Mouse (Mus musculus): ENCODE data around the gene Smok3c. TPM values are rescaled to one million over a fixed set of nuclear protein-coding genes. Genes with fewer than 3 reads are reported as not detected.
"Not testable (repeated sequence)": the region's sequence is repeated elsewhere in the genome, so short reads cannot be mapped to it uniquely, and the experiment has no call there.

The Smok3c gene
- polyA plus RNA-seq, 1 experiment from 2014 or later, result not detected

DNA sequence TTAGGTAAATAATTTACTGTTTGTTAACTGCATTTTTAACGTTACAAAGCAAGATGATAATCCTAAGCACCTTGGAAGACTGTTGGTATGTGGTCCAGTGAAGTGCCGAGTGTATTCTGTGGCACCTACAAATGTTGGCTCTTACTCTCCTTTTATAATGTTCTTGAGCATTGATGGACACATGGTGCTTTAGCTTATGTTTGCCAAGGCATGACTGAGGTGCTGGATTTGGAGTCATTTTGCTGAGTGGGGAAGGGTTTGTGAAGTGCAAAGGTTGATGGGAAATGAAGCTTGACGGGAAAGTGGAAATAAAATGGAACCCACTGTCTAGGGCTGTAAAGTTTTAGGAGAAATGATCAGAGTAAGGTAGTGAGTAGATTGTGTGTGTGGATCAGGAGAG lies 35.4 kb downstream of the Smok3c start:
- Histone ChIP-seq H3K36me3 (ENCODE audit: control insufficient read depth, insufficient read depth, low read length) (no peaks in the 10 kb centered on the region), H3K27ac (ENCODE audit: low read length) (peak overlapping the region; percentile 64; the same call in 1 of the 2 replicates), H3K9me3 (replicated peaks; ENCODE audit: control insufficient read depth, low read length) (no peaks in the 10 kb centered on the region), H3K4me3 (replicated peaks; ENCODE audit: low read length) (no peak overlapping the region), H3K9ac (ENCODE audit: low read length) (no peak overlapping the region), H3K27me3 (ENCODE audit: control insufficient read depth, insufficient read depth, low read length) (no peaks in the 10 kb centered on the region), H3K4me1 (ENCODE audit: control insufficient read depth, insufficient read depth, low read length) (peaks cover 6% of the 10 kb centered on the region), H3K4me2 (ENCODE audit: low read depth, low read length) (peak overlapping the region; percentile 11; the same call in 1 of the 2 replicates)
- no peak for ATAC-seq (ENCODE audit: insufficient read depth, low FRiP score)
- WGBS, result 69% methylated on average over 3 of the region's 3 CpGs

DNA sequence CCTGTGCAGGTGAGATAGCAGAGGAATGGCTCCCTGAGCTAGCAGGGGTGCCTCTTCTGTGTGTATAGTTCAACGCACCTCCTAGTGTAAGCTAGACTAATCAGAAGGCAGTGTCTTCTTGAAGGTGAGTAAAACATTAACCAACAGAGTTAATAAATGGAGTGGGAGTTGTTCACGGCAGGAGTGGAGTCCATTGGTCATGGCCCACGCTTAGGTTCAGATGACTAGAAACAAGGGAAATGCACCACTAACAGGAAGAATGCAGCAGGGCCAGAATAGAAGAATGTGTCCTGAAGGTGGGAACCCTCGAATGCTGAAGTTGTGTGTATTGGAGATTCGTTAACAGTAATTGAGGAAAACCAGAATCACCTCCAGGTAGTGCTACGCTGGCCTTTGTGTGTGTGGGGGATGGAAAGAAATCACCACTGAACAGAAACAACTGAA lies 36.1 kb downstream of the Smok3c start:
- Histone ChIP-seq H3K4me3 (replicated peaks; ENCODE audit: low read length) (no peak overlapping the region), H3K36me3 (ENCODE audit: control insufficient read depth, insufficient read depth, low read length) (no peaks in the 10 kb centered on the region), H3K9me3 (replicated peaks; ENCODE audit: control insufficient read depth, low read length) (no peaks in the 10 kb centered on the region), H3K9ac (ENCODE audit: low read length) (no peak overlapping the region), H3K27ac (ENCODE audit: low read length) (peak overlapping the region; percentile 64), H3K4me2 (ENCODE audit: low read depth, low read length) (0 out of 2 replicates have a peak overlapping the region, but pooled peaks have one; percentile 11), H3K4me1 (ENCODE audit: control insufficient read depth, insufficient read depth, low read length) (peaks cover 6% of the 10 kb centered on the region), H3K27me3 (ENCODE audit: control insufficient read depth, insufficient read depth, low read length) (no peaks in the 10 kb centered on the region)
- ATAC-seq (ENCODE audit: insufficient read depth, low FRiP score), result peak; percentile 77
- WGBS, result 60% methylated on average over 6 of the region's 6 CpGs

DNA sequence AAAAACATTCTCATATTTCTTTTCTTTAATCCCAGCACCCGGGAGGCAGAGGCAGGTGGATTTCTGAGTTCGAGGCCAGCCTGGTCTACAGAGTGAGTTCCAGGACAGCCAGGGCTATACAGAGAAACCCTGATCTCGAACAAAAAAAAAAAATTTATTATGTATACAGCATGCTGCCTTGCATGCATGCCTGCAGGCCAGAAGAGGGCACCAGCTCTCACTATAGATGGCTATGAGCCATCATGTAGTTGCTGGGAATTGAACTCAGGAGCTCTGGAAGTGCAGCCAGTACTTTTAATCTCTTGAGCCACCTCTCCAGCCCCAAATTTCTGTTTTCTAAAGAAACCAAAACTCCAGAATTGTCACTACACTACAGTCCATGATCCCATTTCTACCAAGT lies 37.3 kb downstream of the Smok3c start:
- ATAC-seq (ENCODE audit: insufficient read depth, low FRiP score), result no peak
- 75% methylated on average over 3 of the region's 3 CpGs for WGBS
- Histone ChIP-seq H3K9me3 (replicated peaks; ENCODE audit: control insufficient read depth, low read length) (no peaks in the 10 kb centered on the region), H3K4me1 (ENCODE audit: control insufficient read depth, insufficient read depth, low read length) (peaks cover 2% of the 10 kb centered on the region; the same call in 1 of the 2 replicates), H3K4me3 (replicated peaks; ENCODE audit: low read length) (no peak overlapping the region), H3K27me3 (ENCODE audit: control insufficient read depth, insufficient read depth, low read length) (no peaks in the 10 kb centered on the region), H3K27ac (ENCODE audit: low read length) (no peak overlapping the region), H3K4me2 (ENCODE audit: low read depth, low read length) (no peak overlapping the region), H3K9ac (ENCODE audit: low read length) (no peak overlapping the region), H3K36me3 (ENCODE audit: control insufficient read depth, insufficient read depth, low read length) (no peaks in the 10 kb centered on the region)

DNA sequence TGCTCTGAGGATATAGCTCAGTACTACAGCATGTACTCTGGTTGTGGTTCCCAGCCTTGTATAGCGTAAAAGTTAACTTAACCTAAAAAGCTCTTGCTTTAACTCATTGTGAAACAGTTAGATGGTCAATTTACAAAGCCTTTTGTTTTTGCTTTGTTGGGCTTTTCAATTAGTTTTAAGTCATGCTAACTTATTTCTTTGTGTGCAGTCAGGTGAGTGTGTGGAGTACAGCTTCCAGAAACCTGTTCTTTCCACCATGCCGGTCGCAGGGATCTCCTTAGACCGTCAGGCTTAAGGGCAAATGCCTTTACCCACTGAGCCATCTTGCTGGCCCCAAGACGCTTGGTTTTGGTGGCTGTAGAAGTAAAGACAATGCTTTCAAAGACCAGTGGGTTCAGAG lies 37.7 kb downstream of the Smok3c start:
- no peak for ATAC-seq (ENCODE audit: insufficient read depth, low FRiP score)
- H3K9ac ChIP-seq (ENCODE audit: low read length), result no peak overlapping the region
- no peak overlapping the region for H3K4me2 ChIP-seq (ENCODE audit: low read depth, low read length)
- no peaks in the 10 kb centered on the region for H3K27me3 ChIP-seq (ENCODE audit: control insufficient read depth, insufficient read depth, low read length)
- H3K4me3 ChIP-seq (replicated peaks; ENCODE audit: low read length), result no peak overlapping the region
- H3K4me1 ChIP-seq (ENCODE audit: control insufficient read depth, insufficient read depth, low read length), result peaks cover 2% of the 10 kb centered on the region; the same call in 1 of the 2 replicates
- H3K36me3 ChIP-seq (ENCODE audit: control insufficient read depth, insufficient read depth, low read length), result no peaks in the 10 kb centered on the region
- no peaks in the 10 kb centered on the region for H3K9me3 ChIP-seq (replicated peaks; ENCODE audit: control insufficient read depth, low read length)
- 94% methylated on average over 5 of the region's 5 CpGs for WGBS
- H3K27ac ChIP-seq (ENCODE audit: low read length), result no peak overlapping the region

DNA sequence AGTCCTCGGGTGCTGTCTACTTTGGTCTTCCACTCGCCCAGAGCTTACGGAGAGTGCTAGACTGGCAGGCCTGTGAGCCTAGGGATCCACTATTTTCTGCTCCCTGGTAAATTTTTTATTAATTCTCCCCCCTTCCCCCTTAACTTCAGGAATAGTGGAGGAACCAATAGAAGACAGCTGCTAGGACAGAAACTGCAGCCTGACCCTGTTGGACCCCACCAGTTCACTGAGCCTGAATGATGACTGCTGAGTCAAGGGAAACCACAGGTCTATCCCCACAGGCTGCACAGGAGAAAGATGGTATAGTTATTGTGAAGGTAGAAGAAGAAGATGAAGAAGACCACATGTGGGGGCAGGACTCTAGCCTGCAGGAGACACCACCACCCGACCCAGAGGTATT lies 39.8 kb downstream of the Smok3c start:
- H3K4me3 ChIP-seq (replicated peaks; ENCODE audit: low read length), result no peak overlapping the region
- no peak overlapping the region for H3K9ac ChIP-seq (ENCODE audit: low read length)
- no peaks in the 10 kb centered on the region for H3K27me3 ChIP-seq (ENCODE audit: control insufficient read depth, insufficient read depth, low read length)
- no peaks in the 10 kb centered on the region for H3K9me3 ChIP-seq (replicated peaks; ENCODE audit: control insufficient read depth, low read length)
- WGBS, result 94% methylated on average over 4 of the region's 4 CpGs
- H3K27ac ChIP-seq (ENCODE audit: low read length), result no peak overlapping the region
- H3K4me2 ChIP-seq (ENCODE audit: low read depth, low read length), result no peak overlapping the region
- H3K4me1 ChIP-seq (ENCODE audit: control insufficient read depth, insufficient read depth, low read length), result no peaks in the 10 kb centered on the region
- no peak for ATAC-seq (ENCODE audit: insufficient read depth, low FRiP score)
- 0 out of 2 replicates have a peak, but pooled peaks cover 14% of the 10 kb centered on the region for H3K36me3 ChIP-seq (ENCODE audit: control insufficient read depth, insufficient read depth, low read length)

DNA sequence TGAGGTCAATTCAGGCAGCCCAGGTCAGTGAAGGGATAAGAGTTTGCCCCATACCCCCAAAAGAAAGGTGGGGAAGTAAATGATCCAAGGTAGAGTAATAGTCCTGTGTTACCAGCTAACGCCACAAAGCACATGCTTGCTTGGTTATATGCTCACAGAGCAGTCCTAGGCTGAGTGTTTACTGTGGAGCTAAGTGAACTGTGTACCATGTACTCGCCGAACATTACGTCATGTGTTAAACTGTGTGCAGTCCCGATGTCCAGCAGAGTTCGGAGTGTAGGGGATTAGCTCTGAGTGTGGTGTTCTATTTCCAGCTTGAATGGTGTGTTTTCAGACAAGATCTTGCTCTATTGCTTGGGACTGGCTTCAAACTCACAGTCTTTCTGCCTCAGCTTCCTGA lies 41.5 kb downstream of the Smok3c start:
- H3K27ac ChIP-seq (ENCODE audit: low read length), result no peak overlapping the region
- H3K9me3 ChIP-seq (replicated peaks; ENCODE audit: control insufficient read depth, low read length), result no peaks in the 10 kb centered on the region
- WGBS, result 96% methylated on average over 6 of the region's 6 CpGs
- H3K27me3 ChIP-seq (ENCODE audit: control insufficient read depth, insufficient read depth, low read length), result no peaks in the 10 kb centered on the region
- no peak overlapping the region for H3K4me3 ChIP-seq (replicated peaks; ENCODE audit: low read length)
- H3K9ac ChIP-seq (ENCODE audit: low read length), result no peak overlapping the region
- ATAC-seq (ENCODE audit: insufficient read depth, low FRiP score), result no peak
- H3K4me2 ChIP-seq (ENCODE audit: low read depth, low read length), result no peak overlapping the region
- H3K36me3 ChIP-seq (ENCODE audit: control insufficient read depth, insufficient read depth, low read length), result peaks cover 27% of the 10 kb centered on the region
- H3K4me1 ChIP-seq (ENCODE audit: control insufficient read depth, insufficient read depth, low read length), result no peaks in the 10 kb centered on the region

DNA sequence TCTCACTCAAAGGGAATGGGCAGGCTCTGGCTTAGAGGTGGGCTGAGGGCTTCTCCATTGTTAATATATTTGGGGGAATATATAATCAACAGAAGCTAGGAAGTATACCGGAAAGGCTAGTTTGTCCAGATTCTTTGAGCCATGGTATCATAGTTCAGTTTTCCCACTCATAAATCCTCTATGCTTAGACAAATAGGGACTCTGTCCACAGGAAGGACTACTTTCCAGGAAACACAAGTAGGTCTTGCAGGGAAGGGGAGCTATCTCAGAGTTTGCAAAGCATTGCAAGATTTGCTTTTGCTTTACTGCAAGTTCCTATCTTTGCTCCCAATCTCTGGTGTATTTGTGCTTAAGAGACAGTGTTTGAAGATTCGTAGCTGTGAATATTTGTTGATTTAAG lies 52.0 kb downstream of the Smok3c start:
- Histone ChIP-seq H3K36me3 (ENCODE audit: control insufficient read depth, insufficient read depth, low read length) (0 out of 2 replicates have a peak, but pooled peaks cover 10% of the 10 kb centered on the region), H3K27me3 (ENCODE audit: control insufficient read depth, insufficient read depth, low read length) (no peaks in the 10 kb centered on the region), H3K27ac (ENCODE audit: low read length) (peak overlapping the region; percentile 4; the same call in 1 of the 2 replicates), H3K9ac (ENCODE audit: low read length) (no peak overlapping the region), H3K4me1 (ENCODE audit: control insufficient read depth, insufficient read depth, low read length) (0 out of 2 replicates have a peak, but pooled peaks cover 6% of the 10 kb centered on the region), H3K9me3 (replicated peaks; ENCODE audit: control insufficient read depth, low read length) (no peaks in the 10 kb centered on the region), H3K4me3 (replicated peaks; ENCODE audit: low read length) (no peak overlapping the region), H3K4me2 (ENCODE audit: low read depth, low read length) (no peak overlapping the region)
- no peak for ATAC-seq (ENCODE audit: insufficient read depth, low FRiP score)
- 70% methylated on average over 2 of the region's 2 CpGs for WGBS

DNA sequence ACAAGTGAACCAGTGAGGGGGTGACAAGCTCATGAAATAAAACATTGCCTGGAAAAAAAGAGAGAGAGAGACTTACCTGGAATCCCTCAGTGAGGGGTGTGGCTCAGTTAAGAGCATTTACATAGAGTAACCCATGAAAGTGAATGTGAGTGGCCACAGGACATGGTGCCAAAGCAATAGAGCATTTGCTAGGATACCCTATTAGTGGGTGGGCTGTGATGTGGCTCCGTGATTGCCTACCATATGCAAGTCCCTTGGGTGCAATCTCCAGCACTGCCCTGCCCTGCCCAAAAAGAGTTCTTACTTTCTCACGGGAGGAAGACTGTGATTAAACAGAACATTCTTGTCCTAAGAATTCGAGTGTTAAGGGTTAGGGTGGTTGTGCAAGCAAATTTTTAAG lies 54.1 kb downstream of the Smok3c start:
- H3K4me2 ChIP-seq (ENCODE audit: low read depth, low read length), result no peak overlapping the region
- H3K27me3 ChIP-seq (ENCODE audit: control insufficient read depth, insufficient read depth, low read length), result no peaks in the 10 kb centered on the region
- ATAC-seq (ENCODE audit: insufficient read depth, low FRiP score), result no peak
- 0 out of 2 replicates have a peak, but pooled peaks cover 6% of the 10 kb centered on the region for H3K4me1 ChIP-seq (ENCODE audit: control insufficient read depth, insufficient read depth, low read length)
- H3K27ac ChIP-seq (ENCODE audit: low read length), result no peak overlapping the region
- 0 out of 2 replicates have a peak, but pooled peaks cover 7% of the 10 kb centered on the region for H3K36me3 ChIP-seq (ENCODE audit: control insufficient read depth, insufficient read depth, low read length)
- no peak overlapping the region for H3K9ac ChIP-seq (ENCODE audit: low read length)
- no peaks in the 10 kb centered on the region for H3K9me3 ChIP-seq (replicated peaks; ENCODE audit: control insufficient read depth, low read length)
- H3K4me3 ChIP-seq (replicated peaks; ENCODE audit: low read length), result no peak overlapping the region
- WGBS, result 60% methylated on average over 3 of the region's 3 CpGs

DNA sequence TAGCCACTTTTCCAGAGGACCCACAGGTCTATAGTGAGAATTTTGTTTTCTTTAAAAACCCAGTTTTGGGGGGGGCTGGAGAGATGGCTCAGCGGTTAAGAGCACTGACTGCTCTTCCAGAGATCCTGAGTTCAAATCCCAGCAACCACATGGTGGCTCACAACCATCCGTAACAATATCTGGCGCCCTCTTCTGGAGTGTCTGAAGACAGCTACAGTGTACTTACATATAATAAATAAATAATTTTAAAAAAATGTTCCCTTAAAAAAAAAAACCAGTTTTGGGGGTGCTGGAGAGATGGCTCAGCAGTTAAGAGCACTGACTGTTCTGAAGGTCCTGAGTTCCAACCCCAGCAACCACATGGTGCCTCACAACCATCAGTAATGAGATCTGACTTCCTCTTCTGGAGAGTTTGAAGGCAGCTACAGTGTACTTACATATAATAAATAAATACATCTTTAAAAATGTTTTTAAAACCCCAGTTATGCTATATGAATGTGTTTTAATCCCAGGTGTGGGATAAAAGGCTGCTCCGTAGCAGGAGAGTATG lies 56.9 kb downstream of the Smok3c start:
- H3K36me3 ChIP-seq (ENCODE audit: control insufficient read depth, insufficient read depth, low read length); H3K27me3 ChIP-seq (ENCODE audit: control insufficient read depth, insufficient read depth, low read length); H3K27ac ChIP-seq (ENCODE audit: low read length); H3K9ac ChIP-seq (ENCODE audit: low read length); H3K9me3 ChIP-seq (replicated peaks; ENCODE audit: control insufficient read depth, low read length); H3K4me2 ChIP-seq (ENCODE audit: low read depth, low read length); H3K4me3 ChIP-seq (replicated peaks; ENCODE audit: low read length); ATAC-seq (ENCODE audit: insufficient read depth, low FRiP score); H3K4me1 ChIP-seq (ENCODE audit: control insufficient read depth, insufficient read depth, low read length): not testable (repeated sequence)
- 59% methylated on average over 4 of the region's 4 CpGs for WGBS
